Mouse (Mus musculus) heart, embryonic 11.5 days (tissue): ENCODE results near the gene Klf8. TPM values are rescaled to one million over a fixed set of nuclear protein-coding genes. Genes with fewer than 3 reads are reported as not detected.
"Not testable (repeated sequence)": the region's sequence is repeated elsewhere in the genome, so short reads cannot be mapped to it uniquely, and the experiment has no call there.

Experiments used
- ATAC-seq: fragments of 200-750 bp; cut with Nextera tagmentation; replicated peaks from 2 replicates; pipeline ENCODE4 v1.8.0; 2017; ENCODE audit warnings: moderate library complexity; ENCODE audit not compliant: insufficient number of reproducible peaks, low FRiP score, low TSS enrichment
- H3K27ac ChIP-seq: fragments of 300-500 bp; sonication (generic); 2 replicates; pipeline ENCODE4 v1.5.1; 2014; ENCODE audit warnings: mild to moderate bottlenecking, low read depth, low read length
- H3K27me3 ChIP-seq: fragments of 300-500 bp; sonication (generic); 2 replicates; pipeline ENCODE4 v1.6.1; 2014; ENCODE audit warnings: mild to moderate bottlenecking, low read length, mixed read lengths; ENCODE audit not compliant: control insufficient read depth, insufficient read depth
- H3K36me3 ChIP-seq: fragments of 300-500 bp; sonication (generic); 2 replicates; pipeline ENCODE4 v1.6.1; 2014; ENCODE audit warnings: mild to moderate bottlenecking, low read length, moderate library complexity, mixed read lengths; ENCODE audit not compliant: control insufficient read depth, insufficient read depth
- H3K4me1 ChIP-seq: fragments of 300-500 bp; sonication (generic); 2 replicates; pipeline ENCODE4 v1.6.1; 2014; ENCODE audit warnings: low read length; ENCODE audit not compliant: control insufficient read depth, insufficient read depth
- H3K4me2 ChIP-seq: fragments of 300-500 bp; sonication (generic); 2 replicates; pipeline ENCODE4 v1.6.1; 2014; ENCODE audit warnings: mild to moderate bottlenecking, moderate library complexity
- H3K4me3 ChIP-seq: fragments of 300-500 bp; sonication (generic); 2 replicates; pipeline ENCODE4 v1.5.1; 2014; ENCODE audit warnings: low read depth, low read length
- H3K9ac ChIP-seq: fragments of 300-500 bp; sonication (generic); 2 replicates; pipeline ENCODE4 v1.6.1; 2014; ENCODE audit warnings: mild to moderate bottlenecking, low read depth, low read length, moderate library complexity
- H3K9me3 ChIP-seq: fragments of 300-500 bp; sonication (generic); replicated peaks from 2 replicates; pipeline ENCODE4 v1.6.1; 2016; ENCODE audit warnings: low read length; ENCODE audit not compliant: control insufficient read depth
- WGBS: fragments of 180-500 bp; shearing (Covaris S2); extraction: QIAGEN DNeasy Blood & Tissue Kit; methylation state at CpG from one replicate; pipeline ENCODE4 v1.1.7; 2014; ENCODE audit not compliant: insufficient replicate concordance; 5-methylcytosine and 5-hydroxymethylcytosine counted together
- polyA plus RNA-seq: library from polyadenylated mRNA; unstranded; fragments of >200 nt; fragmentation: Nextera tagmentation; extraction: Ambion mirVana; gene quantifications from 2 replicates; pipeline ENCODE4 v1.2.1, GENCODE M21; 2014

Klf8 gene
- polyA plus RNA-seq, result 1.6 and 2.1 TPM in 2 replicates

DNA sequence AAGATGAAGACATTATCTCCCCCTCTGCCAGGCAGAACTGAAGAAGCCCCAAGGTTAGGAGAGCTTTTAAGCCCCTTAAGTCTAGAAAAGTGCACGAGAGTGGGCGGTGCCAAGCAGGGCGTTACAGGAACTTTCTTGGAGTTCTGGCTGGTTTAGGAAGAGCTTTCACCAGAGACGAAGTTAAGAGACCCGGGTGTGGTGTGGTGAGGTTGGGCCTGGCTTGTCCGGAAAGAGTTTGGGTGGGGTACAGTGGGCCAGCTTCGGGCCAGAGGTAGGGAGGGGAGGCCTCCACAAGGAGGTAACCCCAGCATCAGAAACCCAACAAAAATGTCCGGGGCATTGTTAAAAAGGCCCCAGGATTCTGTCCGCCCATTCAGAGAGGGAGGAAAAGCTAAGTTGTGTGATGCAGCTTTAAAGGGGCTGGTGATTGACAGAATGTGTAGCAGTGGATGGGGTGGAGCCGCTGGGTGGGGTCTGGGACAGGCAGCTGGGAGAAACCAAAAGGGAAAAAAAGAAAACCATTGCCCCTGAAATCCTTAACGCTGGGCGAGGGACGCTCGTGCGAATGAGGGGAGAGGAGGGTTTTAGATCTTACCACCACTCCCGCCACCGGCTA lies at the start of gene Klf8:
Gene Klf8, plus strand, starts transcription at position 163 of the 616 bp plus-strand sequence.
- no peaks in the 10 kb centered on the region for H3K4me1 ChIP-seq
- H3K36me3 ChIP-seq, result no peaks in the 10 kb centered on the region
- H3K4me2 ChIP-seq, result peak within 1 kb of the TSS; percentile 73
- peak within 1 kb of the TSS; percentile 61; the same call in 1 of the 2 replicates for H3K9ac ChIP-seq
- 19% methylated on average over 17 of the region's 17 CpGs for WGBS
- no peak within 1 kb of the TSS for H3K27ac ChIP-seq
- H3K27me3 ChIP-seq, result no peaks in the 10 kb centered on the region
- peak within 1 kb of the TSS; percentile 57 for H3K4me3 ChIP-seq
- ATAC-seq, result peak; percentile 35; the same call in 1 of the 2 replicates
- H3K9me3 ChIP-seq, result no peaks in the 10 kb centered on the region

DNA sequence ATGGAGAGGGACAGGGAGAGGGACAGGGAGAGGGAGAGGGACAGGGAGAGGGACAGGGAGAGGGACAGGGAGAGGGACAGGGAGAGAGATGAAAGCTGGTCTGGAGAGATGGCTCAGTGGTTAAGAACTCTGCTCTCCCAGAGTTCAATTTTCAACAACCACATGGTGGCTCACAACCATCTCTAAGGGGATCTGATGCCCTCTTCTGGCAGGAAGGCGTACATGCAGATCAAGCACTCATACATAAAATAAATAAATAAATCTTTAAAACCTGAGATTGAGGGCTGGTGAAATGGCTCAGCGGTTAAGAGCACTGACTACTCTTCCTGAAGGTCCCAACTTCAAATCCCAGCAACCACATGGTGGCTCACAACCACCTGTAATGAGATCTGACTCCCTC lies 38.1 kb upstream of the Klf8 start:
- not testable (repeated sequence) for H3K9ac ChIP-seq, H3K36me3 ChIP-seq, H3K4me1 ChIP-seq, H3K4me3 ChIP-seq, H3K9me3 ChIP-seq, H3K4me2 ChIP-seq, H3K27ac ChIP-seq, H3K27me3 ChIP-seq, ATAC-seq
- 75% methylated on average over 2 of the region's 2 CpGs for WGBS

DNA sequence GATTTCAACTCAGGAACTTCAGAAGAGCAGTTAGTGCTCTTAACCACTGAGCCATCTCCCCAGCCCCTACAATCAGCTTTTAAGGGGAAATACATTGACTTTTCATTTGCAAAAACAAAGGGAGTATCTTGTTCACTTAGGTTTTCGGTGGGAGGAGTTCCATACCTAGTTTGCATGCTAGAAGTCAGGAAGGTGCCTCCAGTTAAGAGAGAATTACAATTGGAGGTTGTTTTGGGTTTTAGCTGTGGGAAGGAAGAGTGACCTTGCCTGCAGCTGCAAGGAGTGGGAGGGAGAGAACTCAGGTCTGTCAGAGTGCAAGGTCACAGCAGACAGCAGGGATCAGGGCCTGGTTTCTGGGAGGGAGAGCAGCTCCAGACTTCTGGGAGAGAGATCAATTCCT lies 26.2 kb upstream of the Klf8 start:
- Histone ChIP-seq H3K27me3 (no peaks in the 10 kb centered on the region), H3K4me2 (no peak overlapping the region), H3K9ac (no peak overlapping the region), H3K9me3 (no peaks in the 10 kb centered on the region), H3K4me3 (no peak overlapping the region), H3K36me3 (no peaks in the 10 kb centered on the region), H3K4me1 (no peaks in the 10 kb centered on the region), H3K27ac (no peak overlapping the region)
- 63% methylated on average over 1 of the region's 1 CpGs for WGBS
- ATAC-seq, result no peak

- no peaks in the 10 kb centered on the region for H3K36me3 ChIP-seq
- H3K4me2 ChIP-seq, result no peak overlapping the region
- no peaks in the 10 kb centered on the region for H3K27me3 ChIP-seq
- no peak overlapping the region for H3K27ac ChIP-seq
- no peaks in the 10 kb centered on the region for H3K4me1 ChIP-seq
- H3K4me3 ChIP-seq, result no peak overlapping the region
- 46% methylated on average over 2 of the region's 2 CpGs for WGBS
- H3K9ac ChIP-seq, result no peak overlapping the region
- no peak for ATAC-seq
- no peaks in the 10 kb centered on the region for H3K9me3 ChIP-seq
These were observed 6.0 kb upstream of the Klf8 start for GRCm38 (mm10) chrX:153231240-153231639.

DNA sequence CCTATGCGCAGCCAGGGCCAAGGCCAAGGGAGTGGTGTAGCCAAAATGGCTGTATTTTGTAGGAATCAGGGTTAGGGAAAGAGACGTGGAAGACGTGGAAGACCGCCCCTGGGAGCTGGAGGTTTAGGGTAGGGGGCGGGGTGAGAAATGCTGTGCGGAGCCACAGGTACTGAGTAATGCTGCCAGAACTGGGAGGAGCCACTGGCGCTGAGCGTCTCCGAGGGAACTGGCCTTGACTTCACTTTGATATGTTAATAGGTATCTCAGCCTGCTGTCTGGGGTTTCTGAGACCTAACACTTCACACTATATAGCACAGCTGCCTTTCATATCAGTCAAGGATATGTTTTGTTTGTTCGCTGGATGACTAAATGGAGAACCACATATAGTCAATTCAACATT lies 4.0 kb upstream of the Klf8 start:
- Histone ChIP-seq H3K27ac (no peak overlapping the region), H3K9me3 (no peaks in the 10 kb centered on the region), H3K4me3 (no peak overlapping the region), H3K4me1 (no peaks in the 10 kb centered on the region), H3K4me2 (peak overlapping the region; percentile 32), H3K27me3 (no peaks in the 10 kb centered on the region), H3K9ac (no peak overlapping the region), H3K36me3 (no peaks in the 10 kb centered on the region)
- 21% methylated on average over 10 of the region's 10 CpGs for WGBS
- ATAC-seq, result no peak

DNA sequence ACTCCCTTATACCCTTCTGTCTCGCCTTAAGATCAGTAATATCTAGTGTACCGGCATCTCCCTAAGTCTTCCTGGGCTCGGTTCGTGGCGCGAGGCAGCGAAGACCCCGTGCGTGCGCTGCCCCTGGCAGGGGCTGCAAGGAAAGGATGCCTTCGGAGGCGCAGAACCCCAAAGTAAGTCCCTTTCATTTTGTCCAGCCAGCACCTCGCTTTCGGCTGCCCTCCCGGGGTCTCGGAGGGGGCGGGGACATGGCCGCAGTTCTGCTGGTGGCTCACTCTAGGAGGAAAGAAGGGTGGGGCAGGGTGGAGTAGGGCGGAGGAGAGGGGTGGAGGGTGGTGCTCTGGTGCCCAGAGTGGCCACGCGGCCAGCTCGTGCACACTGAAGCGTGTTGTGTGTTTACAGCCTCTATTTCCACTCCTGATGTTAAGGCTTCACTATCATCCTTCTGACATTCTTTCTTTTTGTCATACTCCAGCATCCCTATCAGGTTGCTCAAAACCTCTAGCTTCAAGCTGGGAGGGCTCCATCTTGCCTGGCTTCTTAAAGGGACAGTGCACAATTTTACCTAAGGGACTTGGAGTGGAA lies 746 bp downstream of the Klf8 start:
- no peaks in the 10 kb centered on the region for H3K9me3 ChIP-seq
- H3K27me3 ChIP-seq, result no peaks in the 10 kb centered on the region
- H3K4me1 ChIP-seq, result no peaks in the 10 kb centered on the region
- H3K9ac ChIP-seq, result peak overlapping the region; percentile 61; the same call in 1 of the 2 replicates
- H3K4me3 ChIP-seq, result peak overlapping the region; percentile 57
- no peak overlapping the region for H3K27ac ChIP-seq
- WGBS, result 22% methylated on average over 23 of the region's 23 CpGs
- peak; percentile 67; the same call in 1 of the 2 replicates for ATAC-seq
- H3K4me2 ChIP-seq, result peak overlapping the region; percentile 73
- H3K36me3 ChIP-seq, result no peaks in the 10 kb centered on the region

- no peak overlapping the region for H3K4me3 ChIP-seq
- H3K4me1 ChIP-seq, result no peaks in the 10 kb centered on the region
- no peaks in the 10 kb centered on the region for H3K9me3 ChIP-seq
- WGBS, result 63% methylated on average over 1 of the region's 1 CpGs
- ATAC-seq, result no peak
- no peaks in the 10 kb centered on the region for H3K36me3 ChIP-seq
- H3K27me3 ChIP-seq, result no peaks in the 10 kb centered on the region
- no peak overlapping the region for H3K9ac ChIP-seq
- no peak overlapping the region for H3K27ac ChIP-seq
- H3K4me2 ChIP-seq, result no peak overlapping the region
These were observed 17.0 kb downstream of the Klf8 start for GRCm38 (mm10) chrX:153254256-153254655.

DNA sequence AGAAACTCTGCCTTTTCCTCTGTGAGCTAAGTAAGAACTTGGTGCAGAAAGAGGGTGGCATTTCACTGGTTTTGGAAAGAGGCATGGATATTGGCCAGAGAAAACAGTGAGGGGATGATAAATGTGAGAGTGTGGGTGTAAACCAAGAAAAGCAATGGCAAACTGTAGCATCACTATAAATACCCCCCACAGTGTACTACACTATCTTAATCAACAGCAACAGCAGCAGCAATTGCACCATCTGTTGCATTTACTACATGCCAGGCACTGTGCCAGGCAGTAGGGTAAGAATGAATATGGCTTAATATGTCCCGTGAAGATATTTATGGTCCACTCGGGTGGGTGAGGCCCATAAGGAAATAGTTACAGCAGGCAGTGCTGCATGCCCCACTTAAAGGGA lies 18.2 kb downstream of the Klf8 start:
- no peak overlapping the region for H3K27ac ChIP-seq
- H3K36me3 ChIP-seq, result no peaks in the 10 kb centered on the region
- H3K9me3 ChIP-seq, result no peaks in the 10 kb centered on the region
- H3K9ac ChIP-seq, result no peak overlapping the region
- H3K4me3 ChIP-seq, result no peak overlapping the region
- no peak overlapping the region for H3K4me2 ChIP-seq
- 75% methylated on average over 2 of the region's 2 CpGs for WGBS
- H3K4me1 ChIP-seq, result no peaks in the 10 kb centered on the region
- H3K27me3 ChIP-seq, result no peaks in the 10 kb centered on the region
- no peak for ATAC-seq

GRCm38 (mm10) chrX:153282185-153282584 lies 44.9 kb downstream of the Klf8 start:
- 73% methylated on average over 2 of the region's 2 CpGs for WGBS
- H3K4me3 ChIP-seq, result no peak overlapping the region
- H3K27me3 ChIP-seq, result no peaks in the 10 kb centered on the region
- H3K4me1 ChIP-seq, result no peaks in the 10 kb centered on the region
- ATAC-seq, result no peak
- H3K9me3 ChIP-seq, result no peaks in the 10 kb centered on the region
- no peak overlapping the region for H3K4me2 ChIP-seq
- H3K27ac ChIP-seq, result no peak overlapping the region
- H3K9ac ChIP-seq, result no peak overlapping the region
- H3K36me3 ChIP-seq, result no peaks in the 10 kb centered on the region
